Mouse (Mus musculus) midbrain, embryonic 11.5 days (tissue): Measurements from ENCODE around the gene Mtor. TPM values are rescaled to one million over a fixed set of nuclear protein-coding genes. Genes with fewer than 3 reads are reported as not detected.

Source experiments
- ATAC-seq: fragments of 200-750 bp; cut with Nextera tagmentation; 2 replicates; pipeline ENCODE4 v1.8.0; 2017; ENCODE audit warnings: moderate TSS enrichment, moderate library complexity; ENCODE audit not compliant: low FRiP score
- DNase-seq: peaks from one replicate; pipeline ENCODE4 v3.0.0; 2015; ENCODE audit warnings: low spot score; ENCODE audit errors: missing footprints
- H3K27ac ChIP-seq: fragments of 300-500 bp; sonication (generic); 2 replicates; pipeline ENCODE4 v1.5.1; 2014; ENCODE audit warnings: low read depth, low read length
- H3K27me3 ChIP-seq: fragments of 300-500 bp; sonication (generic); 2 replicates; pipeline ENCODE4 v1.6.1; 2014; ENCODE audit warnings: mild to moderate bottlenecking, low read length, moderate library complexity, mixed read lengths; ENCODE audit not compliant: control insufficient read depth, insufficient read depth
- H3K36me3 ChIP-seq: fragments of 300-500 bp; sonication (generic); 2 replicates; pipeline ENCODE4 v1.6.1; 2014; ENCODE audit warnings: mild to moderate bottlenecking, low read length, moderate library complexity, mixed read lengths; ENCODE audit not compliant: control insufficient read depth, insufficient read depth
- H3K4me1 ChIP-seq: fragments of 300-500 bp; sonication (generic); 2 replicates; pipeline ENCODE4 v1.6.1; 2014; ENCODE audit warnings: low read length; ENCODE audit not compliant: control insufficient read depth, insufficient read depth
- H3K4me2 ChIP-seq: fragments of 300-500 bp; sonication (generic); 2 replicates; pipeline ENCODE4 v1.6.1; 2014; ENCODE audit warnings: mild to moderate bottlenecking, moderate library complexity
- H3K4me3 ChIP-seq: fragments of 300-500 bp; sonication (generic); 2 replicates; pipeline ENCODE4 v1.5.1; 2014; ENCODE audit warnings: low read depth, low read length
- H3K9ac ChIP-seq: fragments of 300-500 bp; sonication (generic); 2 replicates; pipeline ENCODE4 v1.6.1; 2014; ENCODE audit warnings: low read length
- H3K9me3 ChIP-seq: fragments of 300-500 bp; sonication (generic); 2 replicates; pipeline ENCODE4 v1.6.1; 2016; ENCODE audit warnings: low read length; ENCODE audit not compliant: control insufficient read depth
- WGBS: fragments of 180-500 bp; shearing (Covaris S2); extraction: QIAGEN DNeasy Blood & Tissue Kit; methylation state at CpG from one replicate; pipeline ENCODE4 v1.1.7; 2014; 5-methylcytosine and 5-hydroxymethylcytosine counted together
- polyA plus RNA-seq: library from polyadenylated mRNA; unstranded; fragments of >200 nt; fragmentation: Nextera tagmentation; extraction: Ambion mirVana; gene quantifications from 2 replicates; pipeline ENCODE4 v1.2.1, GENCODE M21; 2014

Mtor gene
- polyA plus RNA-seq, 1 experiment from 2014 or later = 30.9 TPM

DNA sequence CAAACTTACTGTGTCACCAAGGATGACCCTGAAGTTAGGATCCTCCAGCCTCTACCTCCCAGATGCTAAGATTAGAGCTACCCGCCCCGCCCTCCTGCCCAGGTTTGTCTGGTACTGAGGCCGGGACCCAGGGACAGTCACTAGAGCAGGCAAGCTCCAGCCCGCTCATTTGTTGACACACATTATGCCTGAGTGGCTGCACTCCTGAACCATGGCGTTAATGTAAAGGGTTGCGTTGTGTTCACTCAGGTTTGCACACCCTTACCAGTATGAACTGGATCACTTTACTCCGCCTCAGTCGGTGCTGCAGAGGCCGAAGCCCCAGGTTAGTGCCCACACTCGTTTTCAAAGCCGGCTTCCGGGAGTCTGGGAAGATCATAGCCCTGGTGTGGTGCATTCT, 115.2 kb downstream of the Mtor start:
- Histone ChIP-seq H3K9me3 (no peaks in the 10 kb centered on the region), H3K4me1 (peaks cover 3% of the 10 kb centered on the region; the same call in 1 of the 2 replicates), H3K27ac (no peak overlapping the region), H3K36me3 (peaks cover 67% of the 10 kb centered on the region), H3K4me3 (no peak overlapping the region), H3K27me3 (no peaks in the 10 kb centered on the region), H3K4me2 (no peak overlapping the region), H3K9ac (no peak overlapping the region)
- 95% methylated on average over 12 of the region's 12 CpGs for WGBS
- ATAC-seq (no peak), DNase-seq (no peak)

DNA sequence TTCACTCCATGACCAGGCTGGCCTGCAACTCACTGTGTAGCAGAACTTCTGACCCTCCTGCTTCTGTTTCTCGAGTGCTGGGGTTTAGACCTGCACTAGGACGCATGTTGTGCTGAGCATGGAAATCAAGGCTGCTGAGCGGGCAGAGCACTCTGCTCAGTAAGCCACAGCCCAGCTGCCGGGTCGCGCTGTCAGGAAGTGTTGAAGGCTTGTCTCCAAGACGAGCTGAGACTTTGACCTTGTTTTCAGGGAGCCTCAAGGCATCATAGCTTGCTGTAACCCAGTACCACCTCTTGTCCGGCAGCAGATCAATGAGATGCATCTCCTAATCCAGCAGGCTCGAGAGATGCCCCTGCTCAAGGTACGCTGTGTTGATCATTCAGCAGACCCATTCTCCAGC, 121.7 kb downstream of the Mtor start:
- no peak overlapping the region for H3K27ac ChIP-seq
- no peaks in the 10 kb centered on the region for H3K4me1 ChIP-seq
- WGBS = 92% methylated on average over 10 of the region's 10 CpGs
- no peak overlapping the region for H3K4me3 ChIP-seq
- no peaks in the 10 kb centered on the region for H3K9me3 ChIP-seq
- DNase-seq (no peak), ATAC-seq (no peak)
- no peaks in the 10 kb centered on the region for H3K27me3 ChIP-seq
- H3K4me2 ChIP-seq = no peak overlapping the region
- no peak overlapping the region for H3K9ac ChIP-seq
- peaks cover 61% of the 10 kb centered on the region for H3K36me3 ChIP-seq

DNA sequence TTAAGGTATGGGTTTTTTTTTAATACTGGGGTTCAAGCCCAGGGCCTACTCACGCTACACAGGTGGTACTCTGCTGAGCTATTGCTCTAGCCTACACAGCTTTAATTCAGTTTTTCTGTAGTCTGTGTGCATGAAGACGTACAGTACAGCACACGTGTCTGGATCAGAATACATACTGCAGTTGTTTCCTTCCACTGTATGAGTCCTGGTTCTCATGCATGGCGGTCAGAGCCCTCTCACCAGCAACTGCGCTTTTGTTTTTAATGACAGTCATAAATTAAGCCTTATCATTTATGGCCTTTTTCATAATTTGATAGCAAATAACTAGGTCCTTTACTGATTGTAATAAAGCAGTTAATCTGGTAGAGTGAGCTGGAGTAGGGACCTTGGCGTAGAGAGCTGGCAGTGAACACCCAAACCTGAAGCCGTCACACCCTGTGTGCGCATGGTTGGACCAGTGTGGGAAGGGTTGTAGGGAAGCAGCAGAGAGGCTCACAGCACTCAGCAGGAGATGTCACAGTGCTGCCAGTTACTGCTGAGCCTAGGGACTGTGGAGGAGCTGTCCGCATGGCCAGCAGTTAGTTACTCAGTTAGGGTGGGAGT, 122.4 kb downstream of the Mtor start:
- Histone ChIP-seq H3K4me2 (no peak overlapping the region), H3K36me3 (peaks cover 54% of the 10 kb centered on the region), H3K4me3 (no peak overlapping the region), H3K9ac (no peak overlapping the region), H3K9me3 (no peaks in the 10 kb centered on the region), H3K27me3 (no peaks in the 10 kb centered on the region), H3K4me1 (no peaks in the 10 kb centered on the region), H3K27ac (no peak overlapping the region)
- ATAC-seq (no peak), DNase-seq (no peak)
- 95% methylated on average over 9 of the region's 9 CpGs for WGBS

DNA sequence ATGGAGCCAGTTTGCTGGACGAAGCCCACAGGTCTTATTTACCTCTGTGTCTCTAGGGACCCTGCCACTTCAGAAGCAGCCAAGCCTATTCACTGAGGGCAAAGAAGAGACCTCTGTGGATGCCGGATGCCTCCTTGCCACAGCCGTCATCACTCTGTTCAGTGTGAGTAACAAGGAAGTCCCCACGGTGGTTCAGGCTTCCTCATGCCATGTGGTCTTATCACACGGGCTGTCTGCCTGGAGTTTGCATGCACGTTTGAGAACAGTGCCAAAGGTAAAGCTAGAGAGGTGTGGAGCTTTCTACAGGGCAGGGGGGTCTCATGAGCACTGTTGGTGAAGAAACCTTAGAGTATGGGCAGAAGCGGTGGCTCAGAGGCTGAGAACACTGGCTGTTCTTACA, 124.8 kb downstream of the Mtor start:
- WGBS = 95% methylated on average over 7 of the region's 7 CpGs
- peaks cover 46% of the 10 kb centered on the region for H3K36me3 ChIP-seq

DNA sequence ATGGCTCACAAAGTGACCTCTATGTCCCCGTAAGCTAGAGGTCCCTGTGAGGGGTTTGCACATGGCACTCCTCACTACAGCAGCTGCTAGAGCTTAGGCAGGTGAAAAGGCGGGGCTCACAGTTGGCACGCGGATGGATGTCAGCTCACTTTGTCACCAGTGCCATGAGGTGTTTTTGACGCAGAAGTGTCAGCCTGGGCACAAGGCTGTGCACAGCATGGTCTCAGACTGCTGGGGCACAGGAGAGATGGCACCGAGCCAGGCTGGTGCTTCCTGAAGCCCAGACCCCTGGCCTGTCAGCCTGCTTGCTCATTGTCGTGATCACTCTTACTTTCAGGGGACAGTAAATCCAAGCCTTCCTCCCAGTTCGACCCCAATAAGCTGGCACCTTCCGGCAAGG, 132.4 kb downstream of the Mtor start:
- ATAC-seq (no peak), DNase-seq (no peak)
- H3K36me3 ChIP-seq = peaks cover 26% of the 10 kb centered on the region; the same call in 1 of the 2 replicates

More for the DNA sequence above, 124.8 kb downstream of the Mtor start:
- H3K27me3 ChIP-seq = no peaks in the 10 kb centered on the region
- H3K9me3 ChIP-seq = no peaks in the 10 kb centered on the region
- no peak overlapping the region for H3K4me2 ChIP-seq
- H3K4me3 ChIP-seq = no peak overlapping the region
- no peak overlapping the region for H3K9ac ChIP-seq
- ATAC-seq (no peak), DNase-seq (no peak)
- H3K27ac ChIP-seq = no peak overlapping the region
- H3K4me1 ChIP-seq = no peaks in the 10 kb centered on the region

DNA sequence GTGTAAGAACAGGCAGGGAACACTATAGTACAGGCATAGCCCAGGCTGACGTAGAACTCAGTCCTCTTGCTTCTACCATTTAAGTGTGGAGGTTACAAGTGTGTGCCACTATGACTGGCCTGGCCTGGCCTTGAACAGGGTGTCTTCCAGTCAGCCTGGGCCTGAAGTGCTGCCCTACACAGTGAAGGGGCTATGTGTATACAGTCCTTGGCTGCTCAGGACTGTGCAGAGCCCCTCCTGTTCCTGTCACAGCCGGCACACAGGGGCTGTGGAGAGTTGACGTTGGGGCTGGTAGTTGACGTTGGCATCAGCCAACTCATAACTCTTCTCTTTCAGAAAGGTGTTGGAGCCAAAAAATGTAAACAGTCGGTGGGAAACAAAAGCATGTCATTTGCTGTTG, 133.0 kb downstream of the Mtor start:
- no peak overlapping the region for H3K4me3 ChIP-seq
- WGBS = 89% methylated on average over 5 of the region's 5 CpGs
- no peak overlapping the region for H3K4me2 ChIP-seq
- H3K9ac ChIP-seq = no peak overlapping the region
- no peak for DNase-seq
- H3K4me1 ChIP-seq = no peaks in the 10 kb centered on the region
- no peak overlapping the region for H3K27ac ChIP-seq
- no peak for ATAC-seq
- peaks cover 22% of the 10 kb centered on the region; the same call in 1 of the 2 replicates for H3K36me3 ChIP-seq
- H3K9me3 ChIP-seq = no peaks in the 10 kb centered on the region
- H3K27me3 ChIP-seq = no peaks in the 10 kb centered on the region

More for the DNA sequence above, 132.4 kb downstream of the Mtor start:
- H3K27me3 ChIP-seq = no peaks in the 10 kb centered on the region
- no peak overlapping the region for H3K4me2 ChIP-seq
- H3K27ac ChIP-seq = no peak overlapping the region
- H3K9ac ChIP-seq = no peak overlapping the region
- H3K4me1 ChIP-seq = no peaks in the 10 kb centered on the region
- 95% methylated on average over 9 of the region's 9 CpGs for WGBS
- H3K4me3 ChIP-seq = no peak overlapping the region
- no peaks in the 10 kb centered on the region for H3K9me3 ChIP-seq

DNA sequence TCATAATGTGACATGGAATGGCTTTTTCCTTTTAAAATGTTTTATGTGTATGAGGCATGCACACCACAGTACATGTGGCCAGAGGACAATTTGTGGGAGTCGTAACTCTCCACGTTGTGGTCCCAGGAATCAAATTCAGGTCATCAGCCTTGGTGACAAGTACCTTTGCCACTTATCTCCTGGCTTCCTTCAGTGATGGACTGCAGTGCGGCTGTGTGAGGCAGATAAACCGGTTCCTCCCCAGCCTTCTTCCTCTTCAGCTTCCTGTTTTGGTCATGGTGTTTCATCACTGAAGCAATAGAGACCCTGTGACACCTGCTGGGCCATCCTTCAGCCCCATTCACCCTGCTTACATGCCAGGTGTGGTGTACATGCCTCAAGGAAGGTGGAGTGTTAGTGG, 134.8 kb downstream of the Mtor start:
- H3K27me3 ChIP-seq = no peaks in the 10 kb centered on the region
- no peaks in the 10 kb centered on the region for H3K4me1 ChIP-seq
- ATAC-seq (no peak), DNase-seq (no peak)
- H3K9ac ChIP-seq = no peak overlapping the region
- peaks cover 18% of the 10 kb centered on the region; the same call in 1 of the 2 replicates for H3K36me3 ChIP-seq
- 84% methylated on average over 4 of the region's 4 CpGs for WGBS
- H3K4me3 ChIP-seq = no peak overlapping the region
- no peak overlapping the region for H3K4me2 ChIP-seq
- no peak overlapping the region for H3K27ac ChIP-seq
- no peaks in the 10 kb centered on the region for H3K9me3 ChIP-seq

DNA sequence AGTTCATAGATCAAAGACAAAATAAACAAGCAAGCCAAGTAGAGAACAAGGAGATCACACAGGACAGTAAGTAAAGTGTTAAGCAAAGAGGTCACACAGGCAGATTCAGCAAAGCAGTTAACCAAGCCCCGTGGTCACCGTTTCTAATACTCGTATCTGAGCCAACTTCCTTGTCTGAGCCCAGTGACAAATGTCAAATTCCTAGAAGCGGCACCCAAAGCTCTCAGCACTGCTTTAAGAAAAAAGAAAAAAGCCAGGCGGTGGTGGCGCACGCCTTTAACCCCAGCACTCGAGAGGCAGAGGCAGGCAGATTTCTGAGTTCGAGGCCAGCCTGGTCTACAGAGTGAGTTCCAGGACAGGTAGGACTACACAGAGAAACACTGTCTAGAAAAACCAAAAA, 138.2 kb downstream of the Mtor start:
- H3K4me2 ChIP-seq = no peak overlapping the region
- DNase-seq (no peak), ATAC-seq (no peak)
- no peaks in the 10 kb centered on the region for H3K9me3 ChIP-seq
- H3K27ac ChIP-seq = no peak overlapping the region
- peaks cover 3% of the 10 kb centered on the region; the same call in 1 of the 2 replicates for H3K36me3 ChIP-seq
- H3K27me3 ChIP-seq = no peaks in the 10 kb centered on the region
- no peak overlapping the region for H3K9ac ChIP-seq
- peaks cover 4% of the 10 kb centered on the region; the same call in 1 of the 2 replicates for H3K4me1 ChIP-seq
- WGBS = 82% methylated on average over 9 of the region's 9 CpGs
- H3K4me3 ChIP-seq = no peak overlapping the region

DNA sequence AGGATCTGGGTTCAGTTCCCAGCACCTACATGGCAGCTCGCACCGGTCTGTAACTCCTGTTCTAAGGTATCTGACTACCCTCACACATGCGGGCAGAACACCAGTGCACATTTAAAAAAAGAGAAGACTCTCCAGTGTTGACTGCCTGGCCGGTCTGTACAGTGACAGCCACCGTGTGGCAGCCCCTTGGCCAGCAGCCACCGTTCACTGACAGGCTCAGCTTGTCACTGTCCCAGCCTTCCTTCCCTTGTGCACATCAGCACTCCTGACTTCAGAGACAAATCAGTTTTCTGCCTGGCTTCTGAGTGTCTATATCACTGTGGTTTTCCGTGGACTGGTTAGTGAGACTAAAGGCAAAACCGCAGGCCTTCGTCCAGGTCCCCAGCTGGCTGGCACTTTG, 140.4 kb downstream of the Mtor start:
- Histone ChIP-seq H3K27me3 (no peaks in the 10 kb centered on the region), H3K4me2 (no peak overlapping the region), H3K9me3 (no peaks in the 10 kb centered on the region), H3K9ac (no peak overlapping the region), H3K36me3 (0 out of 2 replicates have a peak, but pooled peaks cover 2% of the 10 kb centered on the region), H3K4me1 (peaks cover 13% of the 10 kb centered on the region), H3K4me3 (no peak overlapping the region), H3K27ac (no peak overlapping the region)
- WGBS = 82% methylated on average over 9 of the region's 9 CpGs
- ATAC-seq = no peak
- no peak for DNase-seq
